Mouse (Mus musculus) testis, adult 2 months (tissue): ENCODE measurements at regions not wholly inside any gene's neighbourhood (a gene's known extent, or its start where the extent isn't known, plus 50 kb on each side); places are given as distances from the start of the nearest gene placed in this dataset.

Source experiments
- CTCF ChIP-seq: fragments of 200-500 bp; IDR thresholded peaks from 2 replicates; pipeline ENCODE4 v1.5.1; 2012; ENCODE audit warnings: low read depth, mild to moderate bottlenecking, inconsistent platforms, low read length, moderate library complexity; ENCODE audit not compliant: control insufficient read depth, insufficient read depth, insufficient replicate concordance
- POLR2A ChIP-seq: fragments of 200-500 bp; IDR thresholded peaks from 2 replicates; pipeline ENCODE4 v1.6.1; 2012; ENCODE audit warnings: low read depth, mild to moderate bottlenecking, inconsistent platforms, low read length, moderate library complexity; ENCODE audit not compliant: control insufficient read depth

- TF ChIP-seq POLR2A (no peak), CTCF (no peak)
These were observed 297.5 kb upstream of the Castor2 start for GRCm38 (mm10) chr5:133802001-133802400.
